Mouse (Mus musculus) heart, embryonic 13.5 days (tissue): ENCODE measurements at regions not wholly inside any gene's neighbourhood (a gene's known extent, or its start where the extent isn't known, plus 50 kb on each side); places are given as distances from the start of the nearest gene placed in this dataset.

Experiments used
- ATAC-seq: fragments of 200-750 bp; cut with Nextera tagmentation; 2 replicates; pipeline ENCODE4 v1.8.0; 2017; ENCODE audit warnings: moderate TSS enrichment; ENCODE audit not compliant: insufficient number of reproducible peaks, low FRiP score, low TSS enrichment; ENCODE audit errors: extremely low read depth
- H3K27ac ChIP-seq: fragments of 300-500 bp; sonication (generic); replicated peaks from 2 replicates; pipeline ENCODE4 v1.5.1; 2015; ENCODE audit warnings: moderate library complexity, mild to moderate bottlenecking, inconsistent platforms
- H3K27me3 ChIP-seq: fragments of 300-500 bp; sonication (generic); replicated peaks from 2 replicates; pipeline ENCODE4 v1.6.1; 2015; ENCODE audit warnings: mild to moderate bottlenecking, inconsistent platforms
- H3K36me3 ChIP-seq: fragments of 300-500 bp; sonication (generic); 2 replicates; pipeline ENCODE4 v1.6.1; 2015; ENCODE audit warnings: mild to moderate bottlenecking, inconsistent platforms
- H3K4me1 ChIP-seq: fragments of 300-500 bp; sonication (generic); 2 replicates; pipeline ENCODE4 v1.6.1; 2015; ENCODE audit warnings: inconsistent platforms
- H3K4me2 ChIP-seq: fragments of 300-500 bp; sonication (generic); 2 replicates; pipeline ENCODE4 v1.6.1; 2015; ENCODE audit warnings: inconsistent platforms, mild to moderate bottlenecking, moderate library complexity
- H3K4me3 ChIP-seq: fragments of 300-500 bp; sonication (generic); 2 replicates; pipeline ENCODE4 v1.5.1; 2015; ENCODE audit warnings: moderate library complexity, mild to moderate bottlenecking, inconsistent platforms
- H3K9ac ChIP-seq: fragments of 300-500 bp; sonication (generic); 2 replicates; pipeline ENCODE4 v1.6.1; 2015; ENCODE audit warnings: inconsistent platforms, mild to moderate bottlenecking, moderate library complexity
- H3K9me3 ChIP-seq: fragments of 300-500 bp; sonication (generic); 2 replicates; pipeline ENCODE4 v1.6.1; 2016; ENCODE audit warnings: inconsistent platforms
- WGBS: fragments of 180-500 bp; shearing (Covaris S2); methylation state at CpG from one replicate; pipeline ENCODE4 v1.1.7; 2015; ENCODE audit warnings: mixed read lengths; 5-methylcytosine and 5-hydroxymethylcytosine counted together

- 4% methylated on average over 36 of the region's 36 CpGs for WGBS
- Histone ChIP-seq H3K36me3 (no peaks in the 10 kb centered on the region), H3K4me3 (peak overlapping the region; percentile 44), H3K27me3 (peaks cover 73% of the 10 kb centered on the region), H3K27ac (no peak overlapping the region), H3K9ac (peak overlapping the region; percentile 63; the same call in 1 of the 2 replicates), H3K4me2 (peak overlapping the region; percentile 70), H3K4me1 (peaks cover 13% of the 10 kb centered on the region), H3K9me3 (no peaks in the 10 kb centered on the region)
- no peak for ATAC-seq
These were observed 228.5 kb upstream of the Sp4 start for GRCm38 (mm10) chr12:118529428-118530361.

- no peak for ATAC-seq
- Histone ChIP-seq H3K4me1 (no peaks in the 10 kb centered on the region), H3K4me2 (no peak overlapping the region), H3K9ac (no peak overlapping the region), H3K36me3 (no peaks in the 10 kb centered on the region), H3K27ac (no peak overlapping the region), H3K9me3 (no peaks in the 10 kb centered on the region), H3K27me3 (peaks cover 17% of the 10 kb centered on the region; the same call in 1 of the 2 replicates), H3K4me3 (no peak overlapping the region)
- WGBS = 69% methylated on average over 2 of the region's 2 CpGs
These were observed 220.5 kb upstream of the Sp4 start for GRCm38 (mm10) chr12:118521770-118522169.

GRCm38 (mm10) chr12:118521329-118521728 lies 220.1 kb upstream of the Sp4 start:
- ATAC-seq = no peak
- no peak overlapping the region for H3K4me3 ChIP-seq
- no peak overlapping the region for H3K9ac ChIP-seq
- no peak overlapping the region for H3K4me2 ChIP-seq
- no peaks in the 10 kb centered on the region for H3K36me3 ChIP-seq
- H3K27me3 ChIP-seq = peaks cover 12% of the 10 kb centered on the region; the same call in 1 of the 2 replicates
- no peaks in the 10 kb centered on the region for H3K9me3 ChIP-seq
- H3K4me1 ChIP-seq = no peaks in the 10 kb centered on the region
- 92% methylated on average over 1 of the region's 1 CpGs for WGBS
- H3K27ac ChIP-seq = no peak overlapping the region

- Histone ChIP-seq H3K27me3 (peaks cover 6% of the 10 kb centered on the region; the same call in 1 of the 2 replicates), H3K4me2 (no peak overlapping the region), H3K27ac (no peak overlapping the region), H3K36me3 (no peaks in the 10 kb centered on the region), H3K9ac (no peak overlapping the region), H3K9me3 (no peaks in the 10 kb centered on the region), H3K4me3 (no peak overlapping the region), H3K4me1 (no peaks in the 10 kb centered on the region)
- 39% methylated on average over 10 of the region's 10 CpGs for WGBS
- ATAC-seq = no peak
These were observed 218.6 kb upstream of the Sp4 start for GRCm38 (mm10) chr12:118519801-118520327.

GRCm38 (mm10) chr12:118510989-118511388 lies 209.7 kb upstream of the Sp4 start:
- WGBS = 75% methylated on average over 4 of the region's 4 CpGs
- no peak overlapping the region for H3K4me2 ChIP-seq
- H3K4me1 ChIP-seq = no peaks in the 10 kb centered on the region
- H3K4me3 ChIP-seq = no peak overlapping the region
- H3K9ac ChIP-seq = no peak overlapping the region
- no peak for ATAC-seq
- peaks cover 24% of the 10 kb centered on the region for H3K27me3 ChIP-seq
- no peaks in the 10 kb centered on the region for H3K9me3 ChIP-seq
- no peak overlapping the region for H3K27ac ChIP-seq
- no peaks in the 10 kb centered on the region for H3K36me3 ChIP-seq

- no peaks in the 10 kb centered on the region for H3K4me1 ChIP-seq
- H3K9me3 ChIP-seq = no peaks in the 10 kb centered on the region
- H3K27me3 ChIP-seq = peaks cover 24% of the 10 kb centered on the region
- H3K4me2 ChIP-seq = no peak overlapping the region
- WGBS = 71% methylated on average over 8 of the region's 8 CpGs
- H3K27ac ChIP-seq = no peak overlapping the region
- H3K4me3 ChIP-seq = no peak overlapping the region
- H3K9ac ChIP-seq = no peak overlapping the region
- no peak for ATAC-seq
- H3K36me3 ChIP-seq = no peaks in the 10 kb centered on the region
These were observed 208.0 kb upstream of the Sp4 start for GRCm38 (mm10) chr12:118508972-118509917.

- peaks cover 12% of the 10 kb centered on the region; the same call in 1 of the 2 replicates for H3K27me3 ChIP-seq
- 20% methylated on average over 5 of the region's 5 CpGs for WGBS
- no peak overlapping the region for H3K4me3 ChIP-seq
- peaks cover 19% of the 10 kb centered on the region for H3K4me1 ChIP-seq
- H3K27ac ChIP-seq = no peak overlapping the region
- ATAC-seq = no peak
- no peaks in the 10 kb centered on the region for H3K9me3 ChIP-seq
- peak overlapping the region; percentile 16; the same call in 1 of the 2 replicates for H3K4me2 ChIP-seq
- no peak overlapping the region for H3K9ac ChIP-seq
- H3K36me3 ChIP-seq = no peaks in the 10 kb centered on the region
These were observed 199.2 kb upstream of the Sp4 start for GRCm38 (mm10) chr12:118500392-118500791.

GRCm38 (mm10) chr12:118488038-118488437 lies 186.8 kb upstream of the Sp4 start:
- no peak overlapping the region for H3K27ac ChIP-seq
- no peaks in the 10 kb centered on the region for H3K27me3 ChIP-seq
- H3K4me1 ChIP-seq = 0 out of 2 replicates have a peak, but pooled peaks cover 5% of the 10 kb centered on the region
- H3K4me2 ChIP-seq = no peak overlapping the region
- no peak overlapping the region for H3K4me3 ChIP-seq
- no peak for ATAC-seq
- no peaks in the 10 kb centered on the region for H3K9me3 ChIP-seq
- whole genome bisulfite sequencing = 72% methylated on average over 5 of the region's 5 CpGs
- H3K36me3 ChIP-seq = no peaks in the 10 kb centered on the region
- no peak overlapping the region for H3K9ac ChIP-seq

GRCm38 (mm10) chr12:118486434-118486833 lies 185.2 kb upstream of the Sp4 start:
- WGBS = 77% methylated on average over 6 of the region's 6 CpGs

GRCm38 (mm10) chr12:118481347-118481746 lies 180.1 kb upstream of the Sp4 start:
- Histone ChIP-seq H3K9me3 (no peaks in the 10 kb centered on the region), H3K27me3 (no peaks in the 10 kb centered on the region), H3K27ac (no peak overlapping the region), H3K4me2 (no peak overlapping the region), H3K4me3 (no peak overlapping the region), H3K9ac (no peak overlapping the region), H3K36me3 (no peaks in the 10 kb centered on the region), H3K4me1 (no peaks in the 10 kb centered on the region)
- 48% methylated on average over 2 of the region's 2 CpGs for WGBS
- no peak for ATAC-seq

More at GRCm38 (mm10) chr12:118486434-118486833, 185.2 kb upstream of the Sp4 start:
- H3K27ac ChIP-seq = no peak overlapping the region
- H3K9ac ChIP-seq = no peak overlapping the region
- ATAC-seq = no peak
- no peaks in the 10 kb centered on the region for H3K27me3 ChIP-seq
- no peaks in the 10 kb centered on the region for H3K36me3 ChIP-seq
- H3K4me2 ChIP-seq = no peak overlapping the region
- H3K4me1 ChIP-seq = 0 out of 2 replicates have a peak, but pooled peaks cover 5% of the 10 kb centered on the region
- no peak overlapping the region for H3K4me3 ChIP-seq
- no peaks in the 10 kb centered on the region for H3K9me3 ChIP-seq

- no peak overlapping the region for H3K27ac ChIP-seq
- WGBS = 69% methylated on average over 3 of the region's 3 CpGs
- no peak for ATAC-seq
- no peak overlapping the region for H3K4me2 ChIP-seq
- no peaks in the 10 kb centered on the region for H3K9me3 ChIP-seq
- no peak overlapping the region for H3K4me3 ChIP-seq
- H3K36me3 ChIP-seq = no peaks in the 10 kb centered on the region
- no peaks in the 10 kb centered on the region for H3K4me1 ChIP-seq
- no peak overlapping the region for H3K9ac ChIP-seq
- no peaks in the 10 kb centered on the region for H3K27me3 ChIP-seq
These were observed 173.5 kb upstream of the Sp4 start for GRCm38 (mm10) chr12:118474732-118475131.
